Mouse (Mus musculus) C2C12 (cell line): ENCODE results near the gene Ttc39b.

ENCODE experiments used
- CEBPB ChIP-seq: IDR thresholded peaks from one replicate; pipeline ENCODE4 v1.6.1; 2011; ENCODE audit warnings: low read depth, mild to moderate bottlenecking, control low read depth, moderate library complexity
- CTCF ChIP-seq: IDR thresholded peaks from one replicate; pipeline ENCODE4 v1.5.1; 2011; ENCODE audit not compliant: control insufficient read depth, insufficient read depth, insufficient read length
- FOSL1 ChIP-seq: IDR thresholded peaks from one replicate; pipeline ENCODE4 v1.8.0; 2011; ENCODE audit warnings: mild to moderate bottlenecking, low read length; ENCODE audit not compliant: poor library complexity, insufficient read depth, severe bottlenecking
- MAX ChIP-seq: IDR thresholded peaks from one replicate; pipeline ENCODE4 v1.6.1; 2011; ENCODE audit warnings: mild to moderate bottlenecking, control low read depth
- MYOD1 ChIP-seq: IDR thresholded peaks from one replicate; pipeline ENCODE4 v1.6.1; 2011; ENCODE audit warnings: low read depth; ENCODE audit not compliant: control insufficient read depth, insufficient read length
- MYOG ChIP-seq: IDR thresholded peaks from one replicate; pipeline ENCODE4 v1.6.1; 2011; ENCODE audit not compliant: control insufficient read depth, insufficient read length; ENCODE audit errors: extremely low read depth
- USF1 ChIP-seq: IDR thresholded peaks from one replicate; pipeline ENCODE4 v1.6.1; 2011; ENCODE audit warnings: low read depth, mild to moderate bottlenecking, control low read depth, moderate library complexity

GRCm38 (mm10) chr4:83186448-83186847 lies 137.6 kb downstream of the Ttc39b start:
- TF ChIP-seq CTCF: no peak
- TF ChIP-seq CEBPB: no peak
- no peak for TF ChIP-seq USF1
- no peak for TF ChIP-seq FOSL1
- no peak for TF ChIP-seq MYOG
- TF ChIP-seq MAX: no peak
- no peak for TF ChIP-seq MYOD1
